Mouse (Mus musculus) myocyte (in vitro differentiated cells): ENCODE measurements around the gene Ecm2. TPM values are rescaled to one million over a fixed set of nuclear protein-coding genes. Genes with fewer than 3 reads are reported as not detected.

Source experiments
- H3K27me3 ChIP-seq: one replicate; pipeline ENCODE4 v1.6.1; 2011; ENCODE audit not compliant: control insufficient read depth, insufficient read depth, insufficient read length
- H3K36me3 ChIP-seq: one replicate; pipeline ENCODE4 v1.6.1; 2011; ENCODE audit not compliant: control insufficient read depth, insufficient read depth
- H3K4me2 ChIP-seq: one replicate; pipeline ENCODE4 v1.6.1; 2011; ENCODE audit warnings: low read depth, control low read depth
- H3K4me3 ChIP-seq: one replicate; pipeline ENCODE4 v1.5.1; 2011; ENCODE audit warnings: mild to moderate bottlenecking, control low read depth, moderate library complexity
- H3K79me2 ChIP-seq: one replicate; pipeline ENCODE4 v1.6.1; 2011; ENCODE audit not compliant: control insufficient read depth, insufficient read depth
- H3ac ChIP-seq: one replicate; pipeline ENCODE4 v1.6.1; 2011; ENCODE audit not compliant: control insufficient read depth, insufficient read length
- CEBPB ChIP-seq: IDR thresholded peaks from 2 replicates; pipeline ENCODE4 v1.6.1; 2011; ENCODE audit warnings: mild to moderate bottlenecking, moderate library complexity; ENCODE audit not compliant: poor library complexity, insufficient read depth, severe bottlenecking
- E2F4 ChIP-seq: IDR thresholded peaks from one replicate; pipeline ENCODE4 v1.6.1; 2011; ENCODE audit warnings: mild to moderate bottlenecking, control low read depth, moderate library complexity; ENCODE audit not compliant: insufficient read depth
- MAX ChIP-seq: IDR thresholded peaks from one replicate; pipeline ENCODE4 v1.6.1; 2011; ENCODE audit warnings: low read depth, mild to moderate bottlenecking, control low read depth
- MYOD1 ChIP-seq, 3 experiments: IDR thresholded peaks; one replicate each; pipeline ENCODE4 v1.6.1; 2011; ENCODE audit warnings: control low read depth in 2 of 3, low read depth in 2 of 3, mild to moderate bottlenecking in 2 of 3, moderate library complexity in 1 of 3; ENCODE audit not compliant: insufficient read length in 2 of 3, control insufficient read depth in 1 of 3
- MYOG ChIP-seq, 3 experiments: IDR thresholded peaks; one replicate each; pipeline ENCODE4 v1.6.1; 2011; ENCODE audit warnings: control low read depth in 2 of 3, low read depth in 2 of 3, mild to moderate bottlenecking in 2 of 3; ENCODE audit not compliant: insufficient read length in 2 of 3, control insufficient read depth in 1 of 3, insufficient read depth in 1 of 3
- POLR2A ChIP-seq: IDR thresholded peaks from one replicate; pipeline ENCODE4 v1.6.1; 2011; ENCODE audit warnings: low read depth, mild to moderate bottlenecking, control low read depth, moderate library complexity; ENCODE audit not compliant: insufficient read length
- POLR2AphosphoS2 ChIP-seq: IDR thresholded peaks from one replicate; pipeline ENCODE4 v1.6.1; 2011; ENCODE audit warnings: low read depth, control low read depth; ENCODE audit not compliant: insufficient read length
- REST ChIP-seq: IDR thresholded peaks from one replicate; pipeline ENCODE4 v1.6.1; 2011; ENCODE audit warnings: mild to moderate bottlenecking, control low read depth, moderate library complexity; ENCODE audit not compliant: insufficient read depth, insufficient read length
- SRF ChIP-seq: IDR thresholded peaks from one replicate; pipeline ENCODE4 v1.6.1; 2011; ENCODE audit warnings: low read depth; ENCODE audit not compliant: control insufficient read depth, insufficient read length
- TCF12 ChIP-seq: IDR thresholded peaks from one replicate; pipeline ENCODE4 v1.6.1; 2011; ENCODE audit warnings: mild to moderate bottlenecking, control low read depth; ENCODE audit not compliant: poor library complexity, insufficient read depth, severe bottlenecking
- TCF3 ChIP-seq: IDR thresholded peaks from one replicate; pipeline ENCODE4 v1.6.1; 2011; ENCODE audit warnings: low read depth, control low read depth; ENCODE audit not compliant: insufficient read length
- USF1 ChIP-seq: IDR thresholded peaks from one replicate; pipeline ENCODE4 v1.6.1; 2011; ENCODE audit warnings: low read depth, mild to moderate bottlenecking, control low read depth, moderate library complexity
- polyA plus RNA-seq: library from polyadenylated mRNA; unstranded; fragments of >200 nt; fragmentation: generic; extraction: Trizol; gene quantifications from one replicate; pipeline ENCODE4 v1.2.1, GENCODE M21; 2012; ENCODE audit warnings: missing spikeins

Ecm2 gene
- polyA plus RNA-seq, 1 experiment = 0.08 TPM

DNA sequence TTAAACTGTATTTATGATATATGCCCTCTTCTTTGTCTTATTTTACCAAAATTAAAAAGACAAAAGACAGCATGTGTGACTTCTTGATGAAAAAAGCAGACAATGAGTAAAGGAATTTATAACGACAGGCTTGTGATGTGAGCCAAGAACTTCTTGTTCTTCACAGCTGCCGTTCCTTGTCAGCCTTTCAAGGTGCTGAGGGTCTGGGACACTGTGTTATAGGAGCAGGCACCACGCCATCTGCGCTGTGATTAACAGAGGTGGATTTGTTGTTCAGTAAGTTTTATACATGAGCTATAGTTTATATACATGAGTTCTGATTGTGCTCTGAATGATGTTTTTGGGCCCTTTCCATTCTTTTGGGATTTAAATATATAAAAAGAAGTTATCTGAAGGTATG lies 25.2 kb upstream of the Ecm2 start:
- Histone ChIP-seq H3K36me3 (no peaks in the 10 kb centered on the region), H3K4me2 (no peak overlapping the region), H3ac (no peak overlapping the region), H3K27me3 (no peaks in the 10 kb centered on the region), H3K79me2 (no peaks in the 10 kb centered on the region), H3K4me3 (no peak overlapping the region)
- TF ChIP-seq MYOD1 (IDR thresholded peaks at IDR 0.05; ENCODE audit: control insufficient read depth in 1 of 3, insufficient read length in 2 of 3, low read depth in 2 of 3) (peak; percentile 22 to 86 (median 70)), POLR2AphosphoS2 (no peak)

- TF ChIP-seq CEBPB (peak; percentile 59; the same call in 1 of the 2 replicates), REST (no peak), POLR2A (no peak)
- no peak overlapping the region for H3ac ChIP-seq
- H3K27me3 ChIP-seq = no peaks in the 10 kb centered on the region
- H3K36me3 ChIP-seq = no peaks in the 10 kb centered on the region
- H3K4me3 ChIP-seq = no peak overlapping the region
- peak overlapping the region; percentile 13 for H3K4me2 ChIP-seq
- H3K79me2 ChIP-seq = no peaks in the 10 kb centered on the region
Measured at GRCm38 (mm10) chr13:49480057-49480456, 24.6 kb upstream of the Ecm2 start.

DNA sequence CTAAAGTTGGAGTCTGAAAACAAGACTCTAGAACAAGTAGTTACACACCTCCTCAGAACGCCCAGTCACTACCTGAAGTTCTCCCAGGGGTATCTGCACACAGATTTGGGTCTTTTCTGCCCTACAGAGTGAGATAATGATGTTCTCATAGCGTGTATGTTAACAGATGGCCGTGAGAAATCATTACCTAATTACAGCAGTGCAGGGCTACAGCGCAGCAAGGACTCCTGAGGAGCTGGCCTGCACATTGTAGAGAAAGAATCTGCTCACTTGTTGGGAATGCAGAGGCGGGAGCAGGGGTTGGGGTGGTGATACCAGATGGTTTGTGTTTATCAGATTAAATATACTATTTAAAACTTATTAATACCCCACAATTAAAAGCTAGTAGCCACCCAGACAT lies 24.1 kb upstream of the Ecm2 start:
- no peak for TF ChIP-seq MAX
- Histone ChIP-seq H3K4me2 (peak overlapping the region; percentile 13), H3K36me3 (no peaks in the 10 kb centered on the region), H3K79me2 (no peaks in the 10 kb centered on the region), H3ac (no peak overlapping the region), H3K4me3 (no peak overlapping the region), H3K27me3 (no peaks in the 10 kb centered on the region)

GRCm38 (mm10) chr13:49485388-49485787 lies 19.2 kb upstream of the Ecm2 start:
- Histone ChIP-seq H3K79me2 (no peaks in the 10 kb centered on the region), H3ac (no peak overlapping the region), H3K36me3 (no peaks in the 10 kb centered on the region), H3K27me3 (no peaks in the 10 kb centered on the region), H3K4me3 (no peak overlapping the region), H3K4me2 (no peak overlapping the region)
- TF ChIP-seq TCF3 = peak; percentile 85
- TF ChIP-seq POLR2AphosphoS2 = no peak
- TF ChIP-seq E2F4 = no peak
- no peak for TF ChIP-seq CEBPB
- TF ChIP-seq MYOD1 (IDR thresholded peaks at IDR 0.05; ENCODE audit: control insufficient read depth in 1 of 3, insufficient read length in 2 of 3, low read depth in 2 of 3) = peak; percentile 92 to 98 (median 97)
- peak; percentile 94 for TF ChIP-seq TCF12
- no peak for TF ChIP-seq MAX
- TF ChIP-seq POLR2A = no peak
- TF ChIP-seq SRF = no peak
- peak; percentile 64 to 94 (median 93) for TF ChIP-seq MYOG (IDR thresholded peaks at IDR 0.05; ENCODE audit: control insufficient read depth in 1 of 3, insufficient read depth in 1 of 3, insufficient read length in 2 of 3, low read depth in 2 of 3)
- no peak for TF ChIP-seq REST
- TF ChIP-seq USF1 = no peak

GRCm38 (mm10) chr13:49492376-49493368 lies 11.9 kb upstream of the Ecm2 start, which contains the start of gene Tes3-ps:
Gene Tes3-ps (plus strand): TSS chr13:49493318.
- Histone ChIP-seq H3K36me3 (no peaks in the 10 kb centered on the region), H3ac (no peak within 1 kb of the TSS), H3K27me3 (no peaks in the 10 kb centered on the region), H3K4me3 (no peak within 1 kb of the TSS), H3K79me2 (no peaks in the 10 kb centered on the region), H3K4me2 (peak within 1 kb of the TSS; percentile 67)
- TF ChIP-seq TCF3 (peak; percentile 9), MYOG (IDR thresholded peaks at IDR 0.05; ENCODE audit: control insufficient read depth in 1 of 3, insufficient read depth in 1 of 3, insufficient read length in 2 of 3, low read depth in 2 of 3) (peak in 2 of 3 experiments; percentile 59 to 61), CEBPB (0 out of 2 replicates have a peak, but pooled peaks have one; percentile 2), REST (no peak), MYOD1 (IDR thresholded peaks at IDR 0.05; ENCODE audit: control insufficient read depth in 1 of 3, insufficient read length in 2 of 3, low read depth in 2 of 3) (peak; percentile 82 to 92 (median 85)), TCF12 (peak; percentile 47), POLR2AphosphoS2 (no peak)
